Mouse (Mus musculus) kidney, postnatal 0 days (tissue): ENCODE measurements at regions not wholly inside any gene's neighbourhood (a gene's known extent, or its start where the extent isn't known, plus 50 kb on each side); places are given as distances from the start of the nearest gene placed in this dataset.
A peak's percentile ranks its signal among the peaks of the same experiment; 100 is the strongest.

ENCODE experiments used
- ATAC-seq: fragments of 200-750 bp; cut with Nextera tagmentation; replicated peaks from 2 replicates; pipeline ENCODE4 v1.8.0; 2017; ENCODE audit warnings: low read depth, moderate number of reproducible peaks, moderate TSS enrichment, moderate library complexity; ENCODE audit not compliant: low FRiP score
- DNase-seq: peaks from one replicate; pipeline ENCODE4 v3.0.0-alpha.2; 2016; ENCODE audit warnings: low spot score
- H3K27ac ChIP-seq: fragments of 300-500 bp; sonication (generic); 2 replicates; pipeline ENCODE4 v1.5.1; 2014; ENCODE audit warnings: mild to moderate bottlenecking
- H3K27me3 ChIP-seq: fragments of 300-500 bp; sonication (generic); 2 replicates; pipeline ENCODE4 v1.6.1; 2014; ENCODE audit warnings: low read length, mixed read lengths; ENCODE audit not compliant: insufficient read depth
- H3K36me3 ChIP-seq: fragments of 300-500 bp; sonication (generic); 2 replicates; pipeline ENCODE4 v1.6.1; 2014; ENCODE audit warnings: low read length, mixed read lengths; ENCODE audit not compliant: insufficient read depth
- H3K4me1 ChIP-seq: fragments of 300-500 bp; sonication (generic); replicated peaks from 2 replicates; pipeline ENCODE4 v1.6.1; 2014; ENCODE audit warnings: antibody characterized with exemption, low read length, mixed read lengths; ENCODE audit not compliant: insufficient read depth
- H3K4me2 ChIP-seq: fragments of 300-500 bp; sonication (generic); 2 replicates; pipeline ENCODE4 v1.6.1; 2014; ENCODE audit warnings: mild to moderate bottlenecking, low read length, moderate library complexity, mixed read lengths
- H3K4me3 ChIP-seq: fragments of 300-500 bp; sonication (generic); replicated peaks from 2 replicates; pipeline ENCODE4 v1.5.1; 2014; ENCODE audit warnings: low read depth, low read length
- H3K9ac ChIP-seq: fragments of 300-500 bp; sonication (generic); 2 replicates; pipeline ENCODE4 v1.6.1; 2014; ENCODE audit warnings: low read depth, low read length
- H3K9me3 ChIP-seq: fragments of 300-500 bp; sonication (generic); replicated peaks from 2 replicates; pipeline ENCODE4 v1.6.1; 2016; ENCODE audit warnings: low read length, inconsistent platforms, mixed read lengths
- CTCF ChIP-seq: IDR thresholded peaks from 2 replicates; pipeline ENCODE4 v1.5.1; 2016; ENCODE audit warnings: antibody characterized with exemption, low read depth, mild to moderate bottlenecking, moderate library complexity
- WGBS: fragments of 180-500 bp; shearing (Covaris S2); extraction: QIAGEN DNeasy Blood & Tissue Kit; methylation state at CpG from one replicate; pipeline ENCODE4 v1.1.7; 2014; 5-methylcytosine and 5-hydroxymethylcytosine counted together

GRCm38 (mm10) chr16:78877941-78878340, 52.8 kb upstream of the Chodl start:
- Histone ChIP-seq H3K36me3 (no peaks in the 10 kb centered on the region), H3K27me3 (no peaks in the 10 kb centered on the region), H3K4me2 (no peak overlapping the region), H3K27ac (no peak overlapping the region), H3K9me3 (no peaks in the 10 kb centered on the region), H3K4me1 (no peaks in the 10 kb centered on the region), H3K9ac (no peak overlapping the region), H3K4me3 (no peak overlapping the region)
- no peak for TF ChIP-seq CTCF
- ATAC-seq (no peak), DNase-seq (no peak)
- WGBS, result 47% methylated on average over 1 of the region's 1 CpGs

GRCm38 (mm10) chr16:78859006-78859405, 71.7 kb upstream of the Chodl start:
- no peak overlapping the region for H3K4me3 ChIP-seq
- H3K27me3 ChIP-seq, result no peaks in the 10 kb centered on the region
- no peak overlapping the region for H3K4me2 ChIP-seq
- 81% methylated on average over 4 of the region's 4 CpGs for WGBS
- H3K36me3 ChIP-seq, result no peaks in the 10 kb centered on the region
- ATAC-seq (no peak), DNase-seq (no peak)
- no peak for TF ChIP-seq CTCF
- no peaks in the 10 kb centered on the region for H3K4me1 ChIP-seq
- no peak overlapping the region for H3K9ac ChIP-seq
- no peaks in the 10 kb centered on the region for H3K9me3 ChIP-seq
- no peak overlapping the region for H3K27ac ChIP-seq

DNA sequence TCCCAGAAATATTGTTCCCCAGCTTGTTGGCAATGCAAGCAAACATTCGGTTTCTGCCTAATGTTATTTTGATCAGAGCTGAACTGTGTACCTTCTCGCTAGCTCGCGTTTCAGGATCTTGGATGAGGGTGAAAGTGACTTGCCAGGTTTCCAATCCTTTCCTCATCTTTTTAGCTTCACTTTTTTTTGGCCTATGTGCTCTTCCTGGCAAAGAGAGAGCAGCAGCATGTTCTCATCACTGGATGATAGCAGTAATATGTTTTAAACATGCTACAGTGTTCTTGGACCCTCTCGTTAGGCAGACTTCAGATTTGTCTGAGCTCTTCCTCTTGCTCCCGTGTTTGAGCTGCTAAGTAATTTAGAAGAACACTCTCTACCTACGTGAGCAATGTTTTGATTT, 99.8 kb upstream of the Chodl start:
- no peak for DNase-seq
- no peak overlapping the region for H3K9ac ChIP-seq
- no peak for ATAC-seq

DNA sequence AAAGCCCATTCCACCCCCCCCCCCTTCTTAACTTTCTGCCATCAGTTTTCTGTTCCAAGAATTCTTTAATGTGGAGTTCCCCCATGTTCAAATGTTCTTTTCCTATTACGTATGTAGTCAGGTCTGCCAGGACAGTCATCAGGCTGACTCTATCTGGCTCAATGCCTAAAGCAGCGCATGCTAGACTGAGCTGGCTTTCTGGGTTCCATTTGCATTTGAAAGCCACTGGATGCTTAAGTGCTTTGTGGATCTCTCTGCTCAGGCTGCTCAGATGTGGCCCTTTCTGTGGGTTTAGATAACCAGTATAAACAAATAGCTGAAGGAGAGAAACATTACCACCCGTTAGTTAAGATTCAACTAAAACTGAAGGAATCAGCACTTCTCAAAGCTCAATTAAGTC, 103.0 kb upstream of the Chodl start:
- Histone ChIP-seq H3K27me3 (no peaks in the 10 kb centered on the region), H3K9me3 (no peaks in the 10 kb centered on the region), H3K36me3 (no peaks in the 10 kb centered on the region), H3K4me1 (no peaks in the 10 kb centered on the region), H3K27ac (no peak overlapping the region), H3K4me3 (no peak overlapping the region), H3K4me2 (no peak overlapping the region), H3K9ac (no peak overlapping the region)
- no peak for DNase-seq
- ATAC-seq, result no peak
- WGBS, result 36% methylated on average over 3 of the region's 3 CpGs
- no peak for TF ChIP-seq CTCF

More for the DNA sequence above, 99.8 kb upstream of the Chodl start:
- H3K4me1 ChIP-seq, result no peaks in the 10 kb centered on the region
- no peaks in the 10 kb centered on the region for H3K36me3 ChIP-seq
- no peak overlapping the region for H3K27ac ChIP-seq
- no peaks in the 10 kb centered on the region for H3K27me3 ChIP-seq
- H3K4me3 ChIP-seq, result no peak overlapping the region
- 59% methylated on average over 7 of the region's 7 CpGs for WGBS
- no peaks in the 10 kb centered on the region for H3K9me3 ChIP-seq
- no peak overlapping the region for H3K4me2 ChIP-seq
- no peak for TF ChIP-seq CTCF

- no peak overlapping the region for H3K4me3 ChIP-seq
- H3K27ac ChIP-seq, result no peak overlapping the region
- H3K4me2 ChIP-seq, result no peak overlapping the region
- peak; percentile 11 for DNase-seq
- no peak for TF ChIP-seq CTCF
- H3K9ac ChIP-seq, result no peak overlapping the region
- no peaks in the 10 kb centered on the region for H3K36me3 ChIP-seq
- no peaks in the 10 kb centered on the region for H3K4me1 ChIP-seq
- WGBS, result 76% methylated on average over 2 of the region's 2 CpGs
- no peaks in the 10 kb centered on the region for H3K27me3 ChIP-seq
- H3K9me3 ChIP-seq, result no peaks in the 10 kb centered on the region
- ATAC-seq, result no peak
Measured at GRCm38 (mm10) chr16:78790064-78790463, 140.7 kb upstream of the Chodl start.

- H3K27me3 ChIP-seq, result no peaks in the 10 kb centered on the region
- H3K4me2 ChIP-seq, result no peak overlapping the region
- no peak overlapping the region for H3K9ac ChIP-seq
- TF ChIP-seq CTCF, result no peak
- H3K4me1 ChIP-seq, result no peaks in the 10 kb centered on the region
- DNase-seq (no peak), ATAC-seq (no peak)
- H3K9me3 ChIP-seq, result no peaks in the 10 kb centered on the region
- no peaks in the 10 kb centered on the region for H3K36me3 ChIP-seq
- no peak overlapping the region for H3K4me3 ChIP-seq
- no peak overlapping the region for H3K27ac ChIP-seq
Measured at GRCm38 (mm10) chr16:78759226-78759625, 171.5 kb upstream of the Chodl start.

DNA sequence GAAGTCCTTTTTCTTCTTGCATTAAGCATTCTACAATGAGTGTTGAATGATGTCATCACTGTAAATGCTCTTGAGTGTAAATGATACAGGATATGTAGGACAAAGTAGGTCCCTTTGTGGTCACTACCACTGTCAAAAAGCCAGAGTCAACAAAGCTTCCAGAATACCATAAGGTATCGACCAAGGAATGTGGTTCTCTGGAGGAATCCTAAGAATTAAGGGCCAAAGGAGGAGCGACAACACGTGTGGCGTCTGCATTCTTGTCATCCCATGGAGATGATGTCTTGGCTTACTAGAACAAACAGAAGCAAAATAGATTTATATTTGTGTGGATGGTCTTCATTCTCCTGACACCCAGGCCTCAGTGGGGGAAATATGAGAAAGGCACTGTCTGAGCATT, 161.4 kb upstream of the D16Ertd472e start:
- DNase-seq, result no peak
- H3K27me3 ChIP-seq, result no peaks in the 10 kb centered on the region
- no peak overlapping the region for H3K27ac ChIP-seq
- no peaks in the 10 kb centered on the region for H3K36me3 ChIP-seq
- no peaks in the 10 kb centered on the region for H3K9me3 ChIP-seq
- 76% methylated on average over 4 of the region's 4 CpGs for WGBS
- ATAC-seq, result no peak
- no peak for TF ChIP-seq CTCF
- no peak overlapping the region for H3K9ac ChIP-seq
- H3K4me1 ChIP-seq, result no peaks in the 10 kb centered on the region
- no peak overlapping the region for H3K4me2 ChIP-seq
- no peak overlapping the region for H3K4me3 ChIP-seq
